Mouse (Mus musculus): ENCODE results near the gene Dixdc1.

The Dixdc1 gene

DNA sequence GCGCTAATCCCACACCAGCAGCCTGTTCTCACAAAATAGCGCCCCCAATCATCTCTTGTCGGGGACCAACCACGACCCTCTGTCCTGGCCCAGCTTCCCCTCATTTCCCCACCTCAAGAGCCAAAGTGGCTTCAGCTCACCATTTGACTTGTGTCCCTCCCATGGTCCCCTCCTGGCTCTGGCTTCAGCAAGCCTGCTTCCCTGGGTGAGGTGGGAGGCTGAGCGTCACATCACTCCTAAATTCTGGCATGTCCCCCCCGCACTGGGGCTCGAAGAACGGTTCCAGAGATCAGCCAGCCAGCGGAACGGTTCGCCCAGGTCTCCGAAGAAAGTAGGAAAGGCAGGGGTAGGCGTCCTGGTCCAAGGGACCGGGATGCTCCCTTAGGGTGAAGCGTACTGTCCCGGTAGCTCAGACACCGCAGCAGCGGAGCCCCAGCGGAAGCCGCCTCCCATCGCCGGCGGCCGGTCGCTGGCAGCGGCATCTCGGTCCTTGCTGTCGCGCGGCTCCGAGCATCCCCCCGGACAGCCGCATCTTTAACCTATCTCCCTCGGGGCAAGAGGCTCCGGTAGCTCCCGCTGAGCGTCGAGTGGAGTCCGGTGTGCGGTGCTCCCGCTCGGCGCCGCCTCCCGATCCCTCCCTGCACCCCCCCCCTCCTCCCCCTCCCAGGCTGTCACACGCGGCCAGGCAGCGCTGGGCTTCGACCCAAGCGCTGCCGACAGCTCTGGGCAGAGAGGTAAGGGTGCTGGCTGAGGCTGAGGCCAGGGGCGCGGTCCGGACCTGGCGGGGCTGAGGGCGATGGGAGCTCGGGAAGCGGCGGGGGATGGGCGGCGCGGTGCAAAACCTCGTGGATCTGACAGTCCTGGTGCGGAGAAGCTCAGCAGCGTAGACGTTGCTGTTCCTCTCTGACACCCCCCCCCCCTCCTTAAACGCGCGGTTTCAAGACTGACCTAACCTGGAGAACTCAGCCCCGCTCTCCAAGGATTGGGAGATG, 40.6 kb downstream of the Dixdc1 start:
- in situ Hi-C loops (cut with MboI) = no loop called here

DNA sequence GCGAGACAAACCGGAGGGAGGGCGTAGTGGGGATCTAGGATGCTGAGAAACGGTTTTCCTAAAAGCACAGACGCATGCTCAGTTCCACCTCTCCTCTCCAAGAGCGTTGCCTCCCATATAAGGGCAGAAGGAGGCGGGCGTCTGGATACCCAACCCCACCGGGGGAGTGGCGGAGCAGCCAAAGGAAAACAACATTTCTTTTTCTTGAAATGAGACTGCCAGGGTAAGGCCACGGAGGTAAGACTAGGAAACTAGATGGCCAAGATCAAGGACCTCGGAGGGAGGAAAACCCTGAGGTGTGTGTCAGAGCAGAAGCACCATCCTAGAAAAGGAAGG, 41.6 kb downstream of the Dixdc1 start:
- in situ Hi-C loops (cut with MboI) = no loop called here

DNA sequence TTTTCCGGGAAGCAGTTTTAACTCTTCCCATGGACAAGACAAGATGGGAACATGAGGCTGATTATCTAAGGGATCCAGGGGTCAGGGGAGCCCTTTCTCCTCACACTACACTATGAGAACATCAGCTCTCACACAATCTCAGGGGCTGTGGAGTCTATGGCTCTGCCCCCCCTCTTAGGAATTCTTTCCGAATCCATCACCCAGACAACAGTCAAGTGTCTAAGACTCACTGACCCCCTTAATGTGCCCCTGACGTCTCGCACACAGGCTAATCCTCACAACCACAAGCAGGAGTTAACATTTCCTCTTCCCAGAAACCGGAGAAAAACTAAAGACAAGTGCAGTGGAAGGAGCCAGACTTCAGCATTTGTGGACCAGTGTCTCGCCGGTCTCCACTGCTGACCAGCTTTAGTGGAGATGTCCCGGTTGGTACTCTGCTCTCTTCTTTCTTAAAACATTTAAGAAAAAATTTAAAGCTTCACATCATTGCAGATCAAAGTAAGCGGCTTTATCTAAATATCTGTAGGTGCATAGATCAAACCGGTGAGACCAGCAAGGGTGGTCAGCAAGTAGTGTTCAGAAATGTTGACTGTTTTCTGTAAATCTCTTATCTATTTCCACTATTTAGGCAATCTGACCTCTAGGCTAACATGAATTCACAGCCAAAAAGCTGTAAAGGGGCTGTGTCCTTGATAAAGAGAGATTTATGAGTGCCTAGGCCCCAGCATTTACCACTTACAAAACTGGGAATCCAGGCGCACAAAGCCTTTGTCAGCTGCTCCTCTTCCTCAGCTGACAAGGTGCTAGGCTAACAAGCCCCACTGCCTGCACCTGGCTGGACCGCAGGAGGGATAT, 42.2 kb downstream of the Dixdc1 start:
- in situ Hi-C loops (cut with MboI) = no loop called here

DNA sequence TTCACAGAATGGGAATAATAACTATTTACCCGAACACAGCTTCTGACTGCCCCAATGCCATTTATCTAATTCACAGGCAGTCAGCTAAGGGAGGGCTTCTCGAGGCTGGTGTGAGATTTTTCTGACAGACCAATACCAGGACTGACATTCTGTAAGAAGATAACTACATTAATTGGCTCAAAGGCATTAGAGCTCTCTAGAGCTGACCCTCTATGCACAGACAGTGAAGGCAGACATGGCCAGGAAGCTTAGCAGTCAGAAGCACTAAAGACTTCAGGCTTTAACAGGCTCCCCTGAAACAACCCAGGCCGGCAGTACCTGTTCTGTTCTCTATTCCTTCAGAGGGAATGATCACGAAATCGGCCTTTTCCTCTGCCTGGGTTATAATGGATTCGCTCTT, 44.2 kb downstream of the Dixdc1 start:
- in situ Hi-C loops (cut with MboI) = no loop called here

DNA sequence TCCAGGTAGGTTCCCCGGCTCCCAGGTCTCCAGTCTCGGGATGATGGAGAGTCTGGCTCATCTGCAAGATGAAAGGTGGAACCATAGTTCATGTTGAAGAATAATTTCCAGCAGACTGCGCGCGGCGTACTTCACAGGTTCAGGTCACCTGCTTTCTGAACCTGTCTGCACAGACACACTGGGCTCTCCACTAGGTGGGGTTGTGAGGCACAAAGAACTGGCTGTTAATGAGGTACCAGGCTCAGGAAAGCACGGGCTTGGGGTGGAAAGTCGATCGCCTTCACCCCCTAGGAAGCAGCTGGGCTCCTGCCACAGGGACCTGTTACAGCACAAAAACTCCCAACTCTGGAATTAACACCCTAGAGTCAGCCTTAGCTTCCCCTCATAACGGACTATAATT, 45.7 kb downstream of the Dixdc1 start:
- in situ Hi-C loops (cut with MboI) = no loop called here

DNA sequence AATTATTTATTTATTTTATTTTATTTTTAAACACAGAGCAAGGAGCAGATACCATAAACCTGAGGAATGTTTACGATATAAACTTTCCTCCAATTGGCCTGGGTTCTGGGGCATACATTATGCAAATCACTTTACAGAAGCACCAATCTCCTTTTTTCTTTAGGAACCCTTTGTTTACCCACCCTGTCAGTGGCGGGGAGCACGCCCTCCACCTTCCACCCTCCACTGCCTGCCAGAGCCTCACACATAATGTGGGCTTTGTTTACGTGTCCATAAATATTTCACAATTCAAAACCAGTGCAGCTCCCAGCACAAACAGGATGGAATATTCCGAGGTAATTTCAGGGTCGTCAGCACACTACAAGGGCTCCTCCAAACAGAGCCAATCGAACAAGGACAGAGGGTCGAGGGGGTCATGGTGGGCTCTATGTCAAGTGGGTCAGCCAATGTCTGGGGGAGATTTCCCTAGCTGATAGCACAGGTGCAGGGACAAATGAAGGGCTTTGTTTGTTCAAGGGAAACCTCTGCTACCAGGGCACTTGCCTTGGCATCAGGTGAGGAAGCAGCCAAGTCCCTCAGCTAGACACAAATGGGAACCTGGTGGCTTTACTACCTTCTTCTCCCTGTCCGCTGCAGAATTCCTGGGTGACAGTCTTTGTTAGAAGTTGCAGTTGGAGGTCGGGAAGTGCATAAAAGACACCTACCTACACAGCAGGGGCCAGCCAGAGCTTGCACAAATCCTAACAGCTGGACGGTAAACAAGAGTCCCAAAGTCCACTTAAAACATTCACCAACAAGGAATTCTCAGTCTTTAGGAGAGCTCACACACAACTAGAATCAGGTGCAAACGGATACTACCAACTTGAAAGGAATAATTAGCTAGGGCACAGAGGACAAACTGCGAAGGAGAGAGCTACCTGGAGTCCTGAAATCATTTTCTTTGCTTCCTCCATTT, 46.4 kb downstream of the Dixdc1 start:
- in situ Hi-C loops (cut with MboI) = no loop called here

DNA sequence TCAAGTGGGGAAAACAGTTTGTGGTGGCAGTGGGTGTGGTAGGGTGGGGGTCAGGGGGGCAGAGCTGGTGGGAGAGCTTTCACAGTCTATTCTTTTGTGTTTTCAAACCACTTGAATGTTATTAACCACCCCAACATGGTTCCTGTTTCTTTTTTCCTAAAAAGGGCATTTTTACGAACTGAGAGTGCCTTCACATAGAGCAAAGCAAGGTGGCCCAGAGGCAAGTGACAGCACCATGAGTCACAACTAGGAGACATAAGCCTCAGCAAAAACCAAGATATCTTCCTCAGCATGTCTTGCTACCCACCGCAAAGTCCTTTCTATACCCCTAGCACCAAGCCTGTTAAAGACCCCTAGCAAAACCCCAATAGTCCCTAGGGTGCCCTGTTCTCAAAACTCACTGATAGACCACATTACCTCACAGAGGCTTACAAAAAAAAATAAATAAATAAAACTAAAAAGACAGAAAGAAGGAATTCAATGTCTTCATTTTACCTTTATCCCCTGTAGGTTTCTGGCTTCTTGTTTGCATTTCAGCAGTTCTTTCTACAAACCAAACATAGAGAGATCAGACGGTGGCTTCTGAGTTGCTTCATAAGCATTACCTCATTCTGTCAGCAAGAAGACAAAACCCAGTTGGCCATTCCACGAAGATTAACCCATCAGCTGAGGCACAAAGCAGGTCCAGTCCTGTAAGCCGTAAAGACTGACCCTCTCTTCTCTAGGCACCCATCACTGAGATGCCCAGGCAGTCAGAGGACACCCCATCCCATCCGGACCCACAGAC, 52.3 kb downstream of the Dixdc1 start:
- in situ Hi-C loops (cut with MboI) = no loop called here

DNA sequence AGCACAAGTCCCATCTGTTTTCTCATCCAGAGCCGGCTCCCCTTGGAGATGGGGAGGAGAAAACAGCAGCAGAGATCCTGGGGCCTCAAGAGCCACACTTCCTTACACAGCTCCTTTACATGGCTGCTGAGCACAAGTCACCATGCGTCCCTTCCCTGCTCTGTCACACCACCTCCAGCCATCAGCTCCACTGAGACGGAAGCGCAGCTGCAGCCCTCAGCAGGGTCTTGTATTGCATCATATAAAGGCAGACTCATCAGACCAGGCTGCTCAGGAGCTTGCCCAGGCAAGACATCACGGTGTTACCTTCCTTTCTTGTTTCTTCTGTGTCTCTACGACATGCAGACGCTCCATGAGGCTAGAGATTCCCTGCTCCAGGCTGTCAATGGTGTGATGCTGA, 57.6 kb downstream of the Dixdc1 start:
- in situ Hi-C loops (cut with MboI) = no loop called here

DNA sequence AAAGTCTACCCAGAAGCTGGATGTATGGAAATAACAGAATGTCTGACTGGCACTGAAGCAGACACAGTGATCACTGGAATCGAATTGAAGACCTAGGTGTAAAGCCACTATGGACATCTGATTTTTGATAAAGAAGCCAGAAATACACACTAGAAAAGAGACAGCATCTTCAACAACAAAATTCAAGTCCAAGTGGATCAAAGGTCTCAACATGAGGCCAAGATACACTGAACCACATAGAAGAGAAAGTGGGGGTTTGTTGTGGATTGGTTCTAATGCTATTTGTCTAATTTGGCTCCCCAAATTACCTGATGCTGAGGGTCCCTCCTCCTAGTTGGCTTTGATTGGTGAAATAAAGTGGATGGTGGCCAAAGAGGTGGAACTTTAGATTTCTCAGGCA, 59.9 kb downstream of the Dixdc1 start:
- in situ Hi-C loops (cut with MboI) = loop anchor here (10.0 kb wide), 1 partner anchor 215 kb away; no protein-coding TSS in a partner anchor

DNA sequence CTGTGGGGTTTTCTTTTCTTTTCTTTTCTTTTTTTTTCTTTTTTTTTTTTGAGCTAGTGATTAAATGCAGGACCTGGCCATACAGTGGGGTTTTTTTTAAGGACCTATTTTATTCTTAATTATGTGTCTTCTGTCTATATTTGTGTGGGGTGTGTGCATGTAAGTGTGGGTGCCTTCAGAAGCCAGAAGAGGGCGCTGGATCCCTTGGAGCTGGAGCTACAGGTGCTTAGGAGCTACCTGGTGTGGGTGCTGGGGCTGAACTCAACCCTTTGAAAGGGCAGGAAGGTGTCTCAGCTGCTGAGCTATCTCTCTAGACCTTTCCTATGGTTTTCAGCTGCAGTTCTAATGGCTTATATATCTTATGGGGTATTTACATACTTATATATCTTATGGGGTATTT, 64.5 kb downstream of the Dixdc1 start:
- in situ Hi-C loops (cut with MboI) = loop anchor here (10.0 kb wide), 1 partner anchor 210 kb away; no protein-coding TSS in a partner anchor

DNA sequence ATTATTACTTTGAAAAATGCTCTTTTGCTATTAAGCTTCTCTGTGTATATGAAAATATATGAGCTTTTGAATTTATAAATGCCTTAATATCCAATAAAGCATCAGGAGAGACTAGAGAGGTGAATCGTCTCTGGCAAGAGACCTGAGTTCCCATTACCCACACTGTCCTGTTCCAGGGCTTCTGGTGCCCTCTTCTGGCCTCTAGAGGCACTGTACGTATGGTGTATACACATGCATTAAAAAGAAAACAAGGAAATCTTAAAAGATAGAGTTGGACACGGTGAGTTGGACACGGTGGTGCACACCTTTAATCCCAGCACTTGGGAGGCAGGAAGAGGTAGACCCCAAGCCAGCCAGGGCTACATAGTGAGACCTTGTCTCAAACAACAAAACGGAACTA, 68.6 kb downstream of the Dixdc1 start:
- in situ Hi-C loops (cut with MboI) = loop anchor here (10.0 kb wide), 1 partner anchor 206 kb away; no protein-coding TSS in a partner anchor

DNA sequence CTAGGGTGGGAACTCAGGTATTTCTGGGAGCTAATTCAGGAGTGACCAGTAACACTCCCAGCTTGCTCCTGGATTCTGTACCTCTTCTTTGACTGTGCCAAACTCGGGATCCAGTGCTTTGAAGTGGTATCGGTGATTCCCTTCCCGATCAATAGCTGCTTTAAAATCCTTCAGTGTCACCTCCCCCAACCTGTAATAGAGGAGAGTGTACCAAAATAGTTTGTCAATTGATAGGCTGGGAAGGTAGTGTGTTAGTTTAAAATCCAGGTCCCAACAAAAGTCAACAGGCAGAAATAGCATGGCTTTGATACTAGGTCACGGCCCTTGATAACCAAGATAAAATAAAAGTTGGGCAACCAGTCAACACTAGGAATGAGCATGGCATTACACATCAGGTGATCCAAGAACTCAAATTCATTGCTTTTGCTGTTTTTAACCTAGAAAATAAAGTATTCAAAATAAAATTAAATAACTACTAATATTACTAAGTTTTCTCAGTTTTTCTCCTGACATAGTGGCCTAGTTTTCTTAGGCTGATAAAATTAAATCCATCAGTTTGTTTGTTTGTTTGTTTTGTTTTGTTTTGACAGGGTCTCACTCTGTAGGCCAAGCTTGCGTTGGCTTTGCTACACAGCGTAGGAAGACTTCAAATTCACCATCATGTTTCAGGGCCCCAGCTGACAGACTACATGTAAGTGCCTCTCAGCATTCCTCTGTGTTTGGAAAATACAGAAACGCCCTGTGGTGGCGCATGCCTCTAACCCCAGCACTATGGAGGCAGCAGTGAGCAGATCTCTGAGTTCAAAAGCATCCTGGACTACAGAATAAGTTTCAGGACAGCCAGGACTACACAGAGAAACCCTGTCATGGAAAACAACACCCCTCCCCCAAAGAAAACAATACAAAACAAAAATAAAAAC, 71.5 kb downstream of the Dixdc1 start:
- in situ Hi-C loops (cut with MboI) = no loop called here

DNA sequence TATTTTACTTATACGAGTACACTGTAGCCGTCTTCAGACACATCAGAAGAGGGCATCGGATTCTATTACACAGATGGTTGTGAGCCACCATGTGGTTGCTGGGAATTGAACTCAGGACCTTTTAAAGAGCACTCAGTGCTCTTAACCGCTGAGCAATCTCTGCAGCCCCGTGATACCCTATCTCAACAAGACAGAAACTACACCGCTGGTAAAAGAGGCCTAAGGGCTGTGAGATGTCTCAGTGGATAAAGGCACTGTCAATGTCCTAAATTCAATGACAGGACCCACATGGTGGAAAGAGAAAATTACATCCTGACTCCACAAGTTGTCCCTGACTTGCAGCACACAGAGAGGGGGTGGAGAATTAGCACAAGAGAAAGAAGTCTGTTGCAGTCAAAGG, 72.9 kb downstream of the Dixdc1 start:
- in situ Hi-C loops (cut with MboI) = no loop called here

DNA sequence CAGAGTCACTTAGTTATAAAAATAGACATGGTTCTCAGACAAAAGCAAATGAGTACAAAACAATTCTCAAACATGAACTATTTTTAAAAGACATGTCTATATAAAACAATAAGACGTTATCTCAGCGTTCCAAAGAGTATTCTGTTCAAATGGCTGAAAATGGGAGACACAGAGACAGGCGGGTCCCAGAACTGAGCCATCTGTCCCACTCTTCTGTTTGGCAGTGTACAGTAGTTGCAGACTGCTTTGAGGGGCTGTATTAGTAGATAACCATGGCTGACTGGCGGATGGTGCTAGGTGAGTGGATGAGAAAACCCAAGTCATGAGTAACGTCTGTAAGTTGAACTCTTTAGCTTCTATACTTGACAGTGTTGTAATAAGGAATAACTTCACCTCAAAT, 74.5 kb downstream of the Dixdc1 start:
- in situ Hi-C loops (cut with MboI) = no loop called here

DNA sequence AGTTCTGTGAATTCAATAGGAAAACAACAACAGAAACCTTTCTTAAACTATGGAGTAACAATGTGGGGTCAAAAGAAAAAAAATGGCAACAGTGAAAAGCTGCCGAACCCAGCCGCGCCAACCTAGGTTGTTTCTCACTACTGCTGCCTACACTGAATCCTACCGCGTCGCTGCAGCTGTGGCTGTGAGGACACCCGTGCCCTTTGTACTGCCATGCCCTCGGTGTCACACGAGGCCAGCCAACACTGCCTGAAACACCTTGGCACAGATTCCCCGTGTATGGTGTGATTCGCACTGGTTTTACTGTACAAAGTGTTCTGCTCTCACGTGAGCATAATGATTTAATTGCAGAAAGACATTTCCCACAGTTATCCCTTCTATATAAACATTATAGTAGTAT, 78.9 kb downstream of the Dixdc1 start:
- in situ Hi-C loops (cut with MboI) = no loop called here

DNA sequence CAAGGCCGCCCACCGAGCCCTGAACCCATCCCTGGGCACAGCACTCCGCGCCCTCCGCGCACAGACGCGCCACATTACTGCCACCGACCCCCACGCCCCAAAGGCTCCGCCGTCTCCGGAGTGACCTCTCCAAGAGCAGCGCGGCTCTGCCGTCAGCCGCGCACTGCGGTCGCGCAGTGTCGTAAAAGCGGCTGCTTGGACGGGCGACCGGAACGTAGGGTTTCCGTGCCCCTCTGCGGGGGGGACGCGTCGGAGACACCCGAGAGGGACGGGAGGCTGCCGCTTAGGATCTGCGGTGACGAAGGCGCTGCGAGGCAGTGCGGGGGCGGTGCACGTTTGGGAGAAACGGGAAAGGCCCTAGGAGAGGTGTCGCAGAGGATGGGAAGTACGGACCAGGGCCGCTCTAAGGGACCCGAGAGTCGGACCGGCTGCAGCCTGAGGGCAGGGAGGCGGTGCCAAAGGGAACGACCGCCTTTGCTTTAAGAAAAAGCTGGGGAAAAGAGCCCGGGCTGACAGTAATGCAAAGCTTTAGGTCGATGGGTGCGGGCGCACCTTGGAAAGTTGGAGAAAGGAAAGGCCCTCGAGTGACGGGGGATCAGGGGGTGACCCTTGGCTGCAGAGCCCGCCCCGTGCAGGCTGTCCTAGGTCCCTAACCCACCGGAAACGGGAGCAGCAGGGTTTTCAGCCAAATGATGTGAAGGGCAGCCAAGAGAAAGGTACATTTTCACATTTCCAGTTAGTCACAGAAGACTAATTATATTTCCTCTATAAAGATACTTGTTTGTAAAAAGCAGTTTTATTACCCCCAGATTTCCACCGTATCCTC, 79.7 kb downstream of the Dixdc1 start, which contains the start of gene Dlat:
Gene Dlat, minus strand, starts transcription at position 389 of the 826 bp plus-strand sequence.
- in situ Hi-C loops (cut with MboI) = no loop called here

DNA sequence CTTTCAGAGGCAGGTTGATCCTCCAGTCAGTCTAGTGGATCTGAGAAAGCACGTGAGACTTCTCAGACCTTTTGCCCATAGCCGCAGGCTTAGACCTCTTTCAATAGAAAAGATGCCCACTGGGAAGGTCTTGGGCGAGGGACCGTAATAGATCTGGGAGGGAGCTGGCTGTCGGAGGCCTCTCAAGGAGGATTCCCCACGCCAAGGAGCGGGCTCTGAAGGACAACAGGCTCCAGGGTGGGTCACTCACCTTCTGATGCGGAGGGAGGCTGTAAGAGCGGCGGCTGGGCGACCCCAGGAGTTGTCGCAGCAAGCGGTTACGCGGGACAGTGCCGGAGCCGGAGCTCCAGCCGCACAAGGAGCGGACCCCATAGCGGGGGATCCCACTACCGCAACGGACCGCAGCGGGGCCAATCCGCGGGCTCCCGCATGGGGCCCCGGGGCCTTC, 80.4 kb downstream of the Dixdc1 start:
- in situ Hi-C loops (cut with MboI) = no loop called here

DNA sequence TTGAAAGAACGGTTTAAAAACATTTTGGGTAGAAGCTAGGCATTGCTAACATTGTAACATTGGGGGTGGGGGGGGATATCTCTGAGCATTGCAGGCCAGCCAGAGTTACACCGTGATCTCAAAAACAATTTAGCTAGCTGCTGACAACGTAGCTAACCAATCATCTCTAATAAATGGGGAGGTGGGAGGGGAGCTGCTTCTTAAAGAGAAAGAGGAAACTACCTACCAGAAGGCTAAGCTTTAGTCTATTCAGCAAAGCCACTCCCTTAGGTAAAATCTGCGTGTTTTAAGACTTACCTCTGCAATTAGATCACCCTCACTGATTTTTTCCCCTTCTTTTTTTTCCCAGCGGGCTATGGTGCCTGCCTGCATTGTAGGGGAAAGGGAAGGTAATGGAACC, 80.9 kb downstream of the Dixdc1 start:
- in situ Hi-C loops (cut with MboI) = no loop called here

DNA sequence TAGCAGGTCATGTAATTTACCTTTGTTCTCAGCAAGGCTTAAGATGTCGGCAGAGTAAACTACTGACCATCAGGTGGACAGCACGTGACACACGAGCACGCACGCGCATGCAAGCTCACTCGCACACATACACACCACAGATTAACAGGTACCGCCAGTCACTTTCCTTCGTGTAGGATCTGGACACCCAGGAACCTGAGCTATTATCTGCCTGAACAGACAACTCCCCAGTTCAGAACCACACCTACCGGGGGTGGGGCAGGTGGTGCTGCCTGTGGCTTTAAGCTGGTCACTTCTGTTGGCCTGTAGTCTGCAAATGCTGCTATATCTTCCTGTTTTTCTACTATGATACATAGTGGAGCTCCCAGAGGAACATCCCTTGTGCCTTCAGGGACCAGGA, 88.8 kb downstream of the Dixdc1 start:
- in situ Hi-C loops (cut with MboI) = no loop called here

Measured in mature B cell (primary cell).